Mouse (Mus musculus) kidney, adult 2 months (tissue): Measurements from ENCODE around the gene Usp11.
A peak's percentile ranks its signal among the peaks of the same experiment; 100 is the strongest.

Experiments used
- CTCF ChIP-seq: fragments of 200-500 bp; conservative IDR thresholded peaks from 2 replicates; pipeline ENCODE4 v1.5.1; 2011; ENCODE audit warnings: low read depth, mild to moderate bottlenecking, control low read depth, low read length, moderate library complexity, mixed read lengths; ENCODE audit not compliant: insufficient read depth, insufficient read length
- POLR2A ChIP-seq: fragments of 200-500 bp; IDR thresholded peaks from one replicate; pipeline ENCODE4 v1.6.1; 2011; ENCODE audit warnings: low read depth, low read length, control low read depth

- TF ChIP-seq CTCF (no peak), POLR2A (peak; percentile 28)
Measured at GRCm38 (mm10) chrX:20688068-20688547, 15.6 kb upstream of the Usp11 start.
